Mouse (Mus musculus) MEL (cell line): Measurements from ENCODE around the gene Cbx6. TPM values are rescaled to one million over a fixed set of nuclear protein-coding genes. Genes with fewer than 3 reads are reported as not detected.

ENCODE experiments used
- DNase-seq: peaks from one replicate; pipeline ENCODE4 v3.0.0; 2011; ENCODE audit warnings: low read depth, low spot score
- H3K27ac ChIP-seq: 2 replicates; pipeline ENCODE4 v1.5.1; 2012; ENCODE audit warnings: low read depth, mild to moderate bottlenecking, control low read depth, low read length, moderate library complexity; ENCODE audit not compliant: control insufficient read depth
- H3K27me3 ChIP-seq, 2 experiments: fragments of 150-350 bp in 1 of 2; sonication (generic) in 1 of 2; 2 replicates each; pipeline ENCODE4 v1.6.1; 2012; ENCODE audit warnings: low read length in 2 of 2, mild to moderate bottlenecking in 2 of 2, improper control_type of control experiment in 1 of 2, moderate library complexity in 1 of 2; ENCODE audit not compliant: insufficient read depth in 2 of 2, control insufficient read depth in 1 of 2
- H3K36me3 ChIP-seq, 2 experiments: 2 replicates each; pipeline ENCODE4 v1.6.1; 2012 to 2014; ENCODE audit warnings: low read length in 2 of 2, improper control_type of control experiment in 1 of 2, inconsistent platforms in 1 of 2, mild to moderate bottlenecking in 1 of 2; ENCODE audit not compliant: insufficient read depth in 2 of 2, control insufficient read depth in 1 of 2
- H3K4me1 ChIP-seq, 2 experiments: fragments of 150-350 bp in 1 of 2; sonication (generic) in 1 of 2; 2 replicates each; pipeline ENCODE4 v1.6.1; 2012; ENCODE audit warnings: low read length in 2 of 2, improper control_type of control experiment in 1 of 2, mild to moderate bottlenecking in 1 of 2; ENCODE audit not compliant: insufficient read depth in 2 of 2, control insufficient read depth in 1 of 2
- H3K4me3 ChIP-seq, 2 experiments: fragments of 150-350 bp in 1 of 2; sonication (generic) in 1 of 2; 2 replicates each; pipeline ENCODE4 v1.5.1; 2012; ENCODE audit warnings: low read depth in 2 of 2, low read length in 2 of 2, mild to moderate bottlenecking in 2 of 2, moderate library complexity in 2 of 2, control low read depth in 1 of 2, improper control_type of control experiment in 1 of 2; ENCODE audit not compliant: control insufficient read depth in 1 of 2, insufficient read depth in 1 of 2
- H3K79me2 ChIP-seq: 2 replicates; pipeline ENCODE4 v1.6.1; 2012; ENCODE audit warnings: mild to moderate bottlenecking, low read length, moderate library complexity; ENCODE audit not compliant: control insufficient read depth, poor library complexity, insufficient read depth
- H3K9ac ChIP-seq: 2 replicates; pipeline ENCODE4 v1.6.1; 2012; ENCODE audit warnings: low read depth, mild to moderate bottlenecking, control low read depth, low read length, moderate library complexity; ENCODE audit not compliant: control insufficient read depth, poor library complexity, severe bottlenecking
- H3K9me3 ChIP-seq: fragments of 150-350 bp; sonication (generic); replicated peaks from 2 replicates; pipeline ENCODE4 v1.6.1; 2012; ENCODE audit warnings: mild to moderate bottlenecking, low read length, improper control_type of control experiment, moderate library complexity; ENCODE audit not compliant: insufficient read depth
- CHD1 ChIP-seq: IDR thresholded peaks from 2 replicates; pipeline ENCODE4 v1.6.1; 2012; ENCODE audit warnings: low read depth, mild to moderate bottlenecking, inconsistent platforms, low read length, improper control_type of control experiment
- CHD2 ChIP-seq: IDR thresholded peaks from 2 replicates; pipeline ENCODE4 v1.6.1; 2011; ENCODE audit warnings: low read length, improper control_type of control experiment
- ELF1 ChIP-seq: IDR thresholded peaks from 2 replicates; pipeline ENCODE4 v1.6.1; 2014; ENCODE audit warnings: low read depth, mild to moderate bottlenecking, inconsistent platforms, low read length, improper control_type of control experiment, moderate library complexity
- ETS1 ChIP-seq: IDR thresholded peaks from 2 replicates; pipeline ENCODE4 v1.6.1; 2012; ENCODE audit warnings: low read depth, mild to moderate bottlenecking, inconsistent platforms, low read length, improper control_type of control experiment, moderate library complexity
- GATA1 ChIP-seq: IDR thresholded peaks from 2 replicates; pipeline ENCODE4 v1.6.1; 2011; ENCODE audit warnings: low read depth, low read length, improper control_type of control experiment
- JUND ChIP-seq: IDR thresholded peaks from 2 replicates; pipeline ENCODE4 v1.6.1; 2011; ENCODE audit warnings: low read depth, mild to moderate bottlenecking, improper control_type of control experiment, low read length
- MEF2A ChIP-seq: IDR thresholded peaks from 2 replicates; pipeline ENCODE4 v1.6.1; 2014; ENCODE audit warnings: low read depth, mild to moderate bottlenecking, inconsistent platforms, low read length, improper control_type of control experiment; ENCODE audit not compliant: poor library complexity, insufficient replicate concordance, severe bottlenecking; ENCODE audit errors: extremely low read depth
- MXI1 ChIP-seq: IDR thresholded peaks from 2 replicates; pipeline ENCODE4 v1.6.1; 2011; ENCODE audit warnings: mild to moderate bottlenecking, low read depth, low read length, improper control_type of control experiment
- MYC ChIP-seq: IDR thresholded peaks from 2 replicates; pipeline ENCODE4 v1.6.1; 2011; ENCODE audit warnings: low read depth, mild to moderate bottlenecking, low read length, improper control_type of control experiment, moderate library complexity
- POLR2A ChIP-seq, 2 experiments: IDR thresholded peaks; 2 replicates each; pipeline ENCODE4 v1.6.1; 2011 to 2012; ENCODE audit warnings: low read length in 2 of 2, mild to moderate bottlenecking in 2 of 2, control low read depth in 1 of 2, improper control_type of control experiment in 1 of 2, low read depth in 1 of 2, moderate library complexity in 1 of 2; ENCODE audit not compliant: control insufficient read depth in 1 of 2, insufficient read depth in 1 of 2, poor library complexity in 1 of 2
- POLR2AphosphoS2 ChIP-seq: IDR thresholded peaks from 2 replicates; pipeline ENCODE4 v1.6.1; 2011; ENCODE audit warnings: low read length, improper control_type of control experiment
- SIN3A ChIP-seq: IDR thresholded peaks from 2 replicates; pipeline ENCODE4 v1.6.1; 2012; ENCODE audit warnings: low read length, improper control_type of control experiment, inconsistent platforms
- TAL1 ChIP-seq: IDR thresholded peaks from 2 replicates; pipeline ENCODE4 v1.6.1; 2012; ENCODE audit warnings: mild to moderate bottlenecking, inconsistent platforms, low read length, moderate library complexity, mixed read lengths
- TCF12 ChIP-seq: IDR thresholded peaks from 2 replicates; pipeline ENCODE4 v1.6.1; 2014; ENCODE audit warnings: low read depth, mild to moderate bottlenecking, inconsistent platforms, low read length, improper control_type of control experiment, moderate library complexity
- USF1 ChIP-seq: IDR thresholded peaks from 2 replicates; pipeline ENCODE4 v1.6.1; 2014; ENCODE audit warnings: low read depth, mild to moderate bottlenecking, inconsistent platforms, low read length, improper control_type of control experiment, moderate library complexity
- ZC3H11A ChIP-seq: IDR thresholded peaks from 2 replicates; pipeline ENCODE4 v1.6.1; 2012; ENCODE audit warnings: low read depth, mild to moderate bottlenecking, inconsistent platforms, low read length, improper control_type of control experiment
- ZMIZ1 ChIP-seq: IDR thresholded peaks from 2 replicates; pipeline ENCODE4 v1.6.1; 2012; ENCODE audit warnings: low read depth, mild to moderate bottlenecking, inconsistent platforms, low read length, improper control_type of control experiment, moderate library complexity
- ZNF384 ChIP-seq: IDR thresholded peaks from 2 replicates; pipeline ENCODE4 v1.6.1; 2012; ENCODE audit warnings: low read depth, mild to moderate bottlenecking, inconsistent platforms, low read length, improper control_type of control experiment
- polyA plus RNA-seq, 2 experiments: library from polyadenylated mRNA; stranded (reverse) in 1 of 2; unstranded in 1 of 2; fragments of >175 nt in 1 of 2; fragments of >200 nt in 1 of 2; gene quantifications; 2 replicates each; pipeline versions ENCODE4 v1.2.1 to v1.2.4; 2012; ENCODE audit warnings: low replicate concordance in 2 of 2, low read depth in 1 of 2; ENCODE audit not compliant: insufficient read length in 2 of 2, insufficient read depth in 1 of 2, missing spikeins in 1 of 2
- total RNA-seq: library from RNA; depleted of rRNA; stranded (reverse); fragments of 300-350 nt; gene quantifications from 2 replicates; pipeline ENCODE4 v1.2.3, GENCODE M21; 2012

The Cbx6 gene
- total and polyA plus RNA-seq, 3 experiments = 25.1 to 43.6 TPM; not detected in 1

- Histone ChIP-seq H3K9ac (no peak overlapping the region), H3K27me3 (no peaks in the 10 kb centered on the region), H3K27ac (no peak overlapping the region), H3K9me3 (no peaks in the 10 kb centered on the region), H3K79me2 (peaks cover 1% of the 10 kb centered on the region), H3K36me3 (peaks cover 0 to 25% of the 10 kb centered on the region in 2 experiments; a peak in 3 of 4 replicates), H3K4me3 (no peak overlapping the region), H3K4me1 (peaks cover 18 to 19% of the 10 kb centered on the region in 2 experiments; a peak in 3 of 4 replicates)
- TF ChIP-seq ZC3H11A = no peak
- peak; percentile 30; the same call in 1 of the 2 replicates for TF ChIP-seq POLR2AphosphoS2
- TF ChIP-seq USF1 = no peak
- TF ChIP-seq MXI1 = no peak
- no peak for TF ChIP-seq ZMIZ1
- DNase-seq = no peak
Measured at GRCm38 (mm10) chr15:79827061-79827777, 7.3 kb downstream of the Cbx6 start.

- no peak for DNase-seq
- Histone ChIP-seq H3K36me3 (peaks cover 0 to 27% of the 10 kb centered on the region in 2 experiments; a peak in 3 of 4 replicates), H3K9ac (no peak overlapping the region), H3K4me1 (peaks cover 22 to 26% of the 10 kb centered on the region in 2 experiments; a peak in 3 of 4 replicates), H3K27ac (no peak overlapping the region), H3K27me3 (no peaks in the 10 kb centered on the region), H3K4me3 (no peak overlapping the region), H3K79me2 (no peaks in the 10 kb centered on the region; the same call in 1 of the 2 replicates), H3K9me3 (no peaks in the 10 kb centered on the region)
- TF ChIP-seq POLR2A (IDR thresholded peaks at IDR 0.05; ENCODE audit: control insufficient read depth in 1 of 2, insufficient read depth in 1 of 2, low read depth in 1 of 2, low read length in 2 of 2, poor library complexity in 1 of 2) (no peak), MEF2A (no peak), SIN3A (no peak), MYC (no peak), ETS1 (no peak), ZMIZ1 (no peak), ELF1 (no peak), CHD1 (no peak), CHD2 (no peak), GATA1 (no peak), POLR2AphosphoS2 (no peak), ZNF384 (no peak; the same call in 1 of the 2 replicates), TAL1 (no peak), TCF12 (no peak), JUND (no peak)
Measured at GRCm38 (mm10) chr15:79826221-79826935, 8.1 kb downstream of the Cbx6 start.
